ENCODE assay signal across 8 mouse cellular contexts in the genomic region with DNA sequence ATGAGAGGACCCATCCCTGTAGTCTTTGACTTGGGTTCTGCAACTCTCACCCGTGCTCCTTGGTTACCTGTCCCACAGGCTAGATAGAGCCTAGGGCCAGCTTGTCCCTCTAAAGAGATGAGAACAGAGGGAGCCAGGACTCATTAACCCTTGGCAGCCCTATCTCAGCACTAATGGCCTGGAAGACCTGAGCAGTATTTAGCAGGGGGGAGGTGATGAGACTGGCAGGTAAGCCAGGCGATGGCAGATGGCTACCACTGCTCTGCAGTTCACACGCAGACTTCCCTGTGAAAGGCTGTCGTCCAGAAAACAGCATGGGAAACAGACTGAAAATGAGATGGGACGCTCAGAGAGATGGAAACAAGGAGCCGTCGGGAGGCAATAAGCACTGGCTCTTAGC.
"Had no signal": no experiment of that assay in that cellular context is flagged by ENCODE, and none has a peak within 500 bp of the region (broad histone marks: within the 10 kb centered on the region; RNA-seq: fewer than 3 reads in every experiment).

No protein-coding gene starts in this region.

- DNase-seq: kidney, postnatal 25 days; layer of hippocampus, adult 9-11 months; liver; lung, adult 18-20 months; lung, postnatal 10 days; lung, postnatal 36 days; thymus, adult 18-20 months; thymus, postnatal 36 days had no signal
